Mouse (Mus musculus) heart, embryonic 14.5 days (tissue): ENCODE results near the gene Rhbdf1. TPM values are rescaled to one million over a fixed set of nuclear protein-coding genes. Genes with fewer than 3 reads are reported as not detected.

Experiments
- ATAC-seq: fragments of 200-750 bp; cut with Nextera tagmentation; 2 replicates; pipeline ENCODE4 v1.8.0; 2017; ENCODE audit warnings: low read depth, moderate TSS enrichment; ENCODE audit not compliant: insufficient number of reproducible peaks, insufficient read depth, low FRiP score
- H3K27ac ChIP-seq, 2 experiments: fragments of 200-500 bp in 1 of 2; fragments of 300-500 bp in 1 of 2; sonication (generic) in 1 of 2; replicated peaks in 1 of 2; 2 replicates each; pipeline ENCODE4 v1.5.1; 2012 to 2014; ENCODE audit warnings: low read depth in 2 of 2, low read length in 2 of 2, control low read depth in 1 of 2, mild to moderate bottlenecking in 1 of 2, mixed read lengths in 1 of 2; ENCODE audit not compliant: control insufficient read depth in 1 of 2, insufficient read depth in 1 of 2
- H3K27me3 ChIP-seq: fragments of 300-500 bp; sonication (generic); 2 replicates; pipeline ENCODE4 v1.6.1; 2014; ENCODE audit warnings: mild to moderate bottlenecking, low read length, control low read depth; ENCODE audit not compliant: control insufficient read depth, insufficient read depth
- H3K36me3 ChIP-seq: fragments of 300-500 bp; sonication (generic); 2 replicates; pipeline ENCODE4 v1.6.1; 2014; ENCODE audit warnings: mild to moderate bottlenecking, control low read depth, low read length, mixed read lengths; ENCODE audit not compliant: control insufficient read depth, insufficient read depth
- H3K4me1 ChIP-seq, 2 experiments: fragments of 200-500 bp in 1 of 2; fragments of 300-500 bp in 1 of 2; sonication (generic) in 1 of 2; 2 replicates each; pipeline ENCODE4 v1.6.1; 2012 to 2014; ENCODE audit warnings: low read length in 2 of 2, control low read depth in 1 of 2, mixed read lengths in 1 of 2; ENCODE audit not compliant: control insufficient read depth in 2 of 2, insufficient read depth in 2 of 2
- H3K4me2 ChIP-seq: fragments of 300-500 bp; sonication (generic); 2 replicates; pipeline ENCODE4 v1.6.1; 2014; ENCODE audit warnings: mild to moderate bottlenecking, low read length
- H3K4me3 ChIP-seq, 2 experiments: fragments of 200-500 bp in 1 of 2; fragments of 300-500 bp in 1 of 2; sonication (generic) in 1 of 2; 2 replicates each; pipeline ENCODE4 v1.5.1; 2012 to 2014; ENCODE audit warnings: low read length in 2 of 2, mild to moderate bottlenecking in 2 of 2, control low read depth in 1 of 2, low read depth in 1 of 2, moderate library complexity in 1 of 2; ENCODE audit not compliant: control insufficient read depth in 1 of 2, insufficient read depth in 1 of 2
- H3K9ac ChIP-seq: fragments of 300-500 bp; sonication (generic); 2 replicates; pipeline ENCODE4 v1.6.1; 2014; ENCODE audit warnings: mild to moderate bottlenecking, low read length
- H3K9me3 ChIP-seq: fragments of 300-500 bp; sonication (generic); 2 replicates; pipeline ENCODE4 v1.6.1; 2016; ENCODE audit warnings: low read length, control low read depth; ENCODE audit not compliant: control insufficient read depth
- WGBS: fragments of 180-500 bp; shearing (Covaris S2); extraction: QIAGEN DNeasy Blood & Tissue Kit; methylation state at CpG from one replicate; pipeline ENCODE4 v1.1.7; 2014; 5-methylcytosine and 5-hydroxymethylcytosine counted together
- polyA plus RNA-seq: library from polyadenylated mRNA; unstranded; fragments of >200 nt; fragmentation: Nextera tagmentation; extraction: Ambion mirVana; gene quantifications from 2 replicates; pipeline ENCODE4 v1.2.1, GENCODE M21; 2014

Gene Rhbdf1
- polyA plus RNA-seq, 1 experiment from 2014 or later: 26.6 TPM

- WGBS: 73% methylated on average over 3 of the region's 3 CpGs
- no peak for ATAC-seq
Measured at GRCm38 (mm10) chr11:32186031-32186430, 36.1 kb downstream of the Rhbdf1 start.

GRCm38 (mm10) chr11:32184469-32184868 is 37.6 kb downstream of the Rhbdf1 start:
- no peak overlapping the region for H3K27ac ChIP-seq
- WGBS: 77% methylated on average over 8 of the region's 8 CpGs
- no peaks in the 10 kb centered on the region for H3K27me3 ChIP-seq
- H3K9ac ChIP-seq: no peak overlapping the region
- no peak overlapping the region for H3K4me2 ChIP-seq
- no peaks in the 10 kb centered on the region for H3K9me3 ChIP-seq
- H3K4me3 ChIP-seq: no peak overlapping the region
- H3K36me3 ChIP-seq: no peaks in the 10 kb centered on the region
- H3K4me1 ChIP-seq: no peaks in the 10 kb centered on the region
- no peak for ATAC-seq

More at GRCm38 (mm10) chr11:32186031-32186430, 36.1 kb downstream of the Rhbdf1 start:
- no peaks in the 10 kb centered on the region for H3K27me3 ChIP-seq
- H3K4me3 ChIP-seq: no peak overlapping the region
- no peak overlapping the region for H3K9ac ChIP-seq
- H3K4me1 ChIP-seq: peaks cover 1 to 6% of the 10 kb centered on the region in 2 experiments; a peak in 3 of 4 replicates
- H3K36me3 ChIP-seq: no peaks in the 10 kb centered on the region
- H3K27ac ChIP-seq: no peak overlapping the region
- no peak overlapping the region for H3K4me2 ChIP-seq
- no peaks in the 10 kb centered on the region for H3K9me3 ChIP-seq

GRCm38 (mm10) chr11:32181973-32182868 is 39.9 kb downstream of the Rhbdf1 start:
- WGBS: 45% methylated on average over 22 of the region's 25 CpGs
- H3K4me2 ChIP-seq: no peak overlapping the region
- ATAC-seq: no peak
- no peaks in the 10 kb centered on the region for H3K27me3 ChIP-seq
- no peak overlapping the region for H3K27ac ChIP-seq
- no peaks in the 10 kb centered on the region for H3K9me3 ChIP-seq
- no peaks in the 10 kb centered on the region for H3K4me1 ChIP-seq
- H3K36me3 ChIP-seq: no peaks in the 10 kb centered on the region
- H3K4me3 ChIP-seq: no peak overlapping the region
- no peak overlapping the region for H3K9ac ChIP-seq

- Histone ChIP-seq H3K27me3 (no peaks in the 10 kb centered on the region), H3K9me3 (no peaks in the 10 kb centered on the region), H3K9ac (no peak overlapping the region), H3K4me2 (no peak overlapping the region), H3K4me3 (no peak overlapping the region), H3K36me3 (no peaks in the 10 kb centered on the region), H3K27ac (no peak overlapping the region), H3K4me1 (no peaks in the 10 kb centered on the region)
- ATAC-seq: no peak
- 66% methylated on average over 4 of the region's 4 CpGs for WGBS
Measured at GRCm38 (mm10) chr11:32181246-32181645, 40.9 kb downstream of the Rhbdf1 start.

GRCm38 (mm10) chr11:32178506-32178905 is 43.6 kb downstream of the Rhbdf1 start:
- H3K27me3 ChIP-seq: no peaks in the 10 kb centered on the region
- no peaks in the 10 kb centered on the region for H3K4me1 ChIP-seq
- H3K36me3 ChIP-seq: no peaks in the 10 kb centered on the region
- WGBS: 83% methylated on average over 1 of the region's 1 CpGs
- no peak overlapping the region for H3K27ac ChIP-seq
- no peak overlapping the region for H3K4me2 ChIP-seq
- ATAC-seq: no peak
- H3K9me3 ChIP-seq: no peaks in the 10 kb centered on the region
- no peak overlapping the region for H3K9ac ChIP-seq
- H3K4me3 ChIP-seq: no peak overlapping the region

GRCm38 (mm10) chr11:32166683-32167082 is 55.4 kb downstream of the Rhbdf1 start:
- ATAC-seq: no peak
- H3K9me3 ChIP-seq: no peaks in the 10 kb centered on the region
- H3K27ac ChIP-seq: no peak overlapping the region
- H3K4me3 ChIP-seq: no peak overlapping the region
- H3K4me2 ChIP-seq: no peak overlapping the region
- 0 out of 4 replicates have a peak, but pooled peaks cover 0 to 3% of the 10 kb centered on the region in 2 experiments for H3K4me1 ChIP-seq
- H3K27me3 ChIP-seq: peaks cover 4% of the 10 kb centered on the region
- WGBS: 37% methylated on average over 4 of the region's 4 CpGs
- H3K9ac ChIP-seq: no peak overlapping the region
- no peaks in the 10 kb centered on the region for H3K36me3 ChIP-seq

GRCm38 (mm10) chr11:32161922-32162804 is 59.9 kb downstream of the Rhbdf1 start:
- ATAC-seq: 0 out of 2 replicates have a peak, but pooled peaks have one; percentile 64
- H3K27ac ChIP-seq: no peak overlapping the region
- H3K4me3 ChIP-seq: peak overlapping the region; percentile 26 to 29
- peaks cover 26% of the 10 kb centered on the region for H3K27me3 ChIP-seq
- peak overlapping the region; percentile 65 for H3K9ac ChIP-seq
- 13% methylated on average over 28 of the region's 28 CpGs for WGBS
- H3K9me3 ChIP-seq: no peaks in the 10 kb centered on the region
- no peaks in the 10 kb centered on the region for H3K36me3 ChIP-seq
- 0 out of 4 replicates have a peak, but pooled peaks cover 0 to 3% of the 10 kb centered on the region in 2 experiments for H3K4me1 ChIP-seq
- peak overlapping the region; percentile 62 for H3K4me2 ChIP-seq
